Mouse (Mus musculus) adrenal gland, adult 2 months (tissue): ENCODE results near the gene Ddx39. TPM values are rescaled to one million over a fixed set of nuclear protein-coding genes. Genes with fewer than 3 reads are reported as not detected.
A peak's percentile ranks its signal among the peaks of the same experiment; 100 is the strongest.

Source experiments
- DNase-seq: peaks from one replicate; pipeline ENCODE4 v3.0.0; 2021
- polyA plus RNA-seq: library from polyadenylated mRNA; depleted of rRNA; stranded (reverse); fragments of >200 nt; gene quantifications from 2 replicates; pipeline ENCODE4 v1.2.3, GENCODE M21; 2012
- total RNA-seq, 2 experiments: library from RNA; stranded (reverse); gene quantifications; 2 replicates each; pipeline ENCODE4 v1.2.3; 2021

The Ddx39 gene
- total and polyA plus RNA-seq, 3 experiments: 14.1 to 20.9 (median 15.3) TPM

GRCm38 (mm10) chr8:83737346-83737745 is 22.4 kb downstream of the Ddx39 start:
- no peak for DNase-seq

GRCm38 (mm10) chr8:83737852-83738562 is 23.0 kb downstream of the Ddx39 start:
- DNase-seq: peak; percentile 84

DNA sequence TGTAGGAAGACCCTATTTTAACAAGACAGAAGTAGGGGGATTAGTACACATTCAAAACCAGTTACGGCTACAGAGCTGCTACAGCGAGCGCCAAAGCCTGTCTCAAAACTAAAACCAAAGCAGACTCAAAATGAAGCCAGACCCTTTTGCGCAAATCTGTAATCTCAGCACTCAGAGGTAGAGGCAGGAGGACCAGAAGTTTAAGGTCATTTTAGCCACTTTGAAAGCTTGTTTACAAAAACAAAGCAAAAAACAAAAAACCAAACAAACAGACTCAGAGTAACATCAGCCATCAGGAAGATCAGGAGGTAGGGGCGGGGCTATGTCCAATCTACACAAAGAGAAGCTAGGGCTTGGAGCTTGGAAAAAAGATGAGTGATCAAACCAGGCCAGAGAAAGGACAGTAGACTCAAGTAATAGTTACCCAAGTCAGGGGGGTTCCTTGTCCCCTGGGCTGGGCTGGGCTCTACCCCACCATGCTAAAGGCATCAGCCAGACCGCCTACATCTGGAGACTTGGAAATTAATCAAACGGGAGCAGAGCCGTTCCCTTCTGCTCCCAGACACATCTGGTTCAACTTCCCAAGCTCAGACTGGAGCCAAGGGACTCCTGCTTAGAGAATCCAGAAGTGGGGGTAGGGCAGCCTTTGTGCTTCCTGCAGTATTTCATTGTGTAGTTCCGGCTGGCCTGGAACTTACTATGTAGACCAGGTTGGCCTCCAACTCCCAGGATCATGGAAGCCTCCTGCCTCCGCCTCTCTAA is 24.2 kb downstream of the Ddx39 start:
- no peak for DNase-seq

- DNase-seq: no peak
Observed at GRCm38 (mm10) chr8:83739711-83740468, 24.9 kb downstream of the Ddx39 start.

DNA sequence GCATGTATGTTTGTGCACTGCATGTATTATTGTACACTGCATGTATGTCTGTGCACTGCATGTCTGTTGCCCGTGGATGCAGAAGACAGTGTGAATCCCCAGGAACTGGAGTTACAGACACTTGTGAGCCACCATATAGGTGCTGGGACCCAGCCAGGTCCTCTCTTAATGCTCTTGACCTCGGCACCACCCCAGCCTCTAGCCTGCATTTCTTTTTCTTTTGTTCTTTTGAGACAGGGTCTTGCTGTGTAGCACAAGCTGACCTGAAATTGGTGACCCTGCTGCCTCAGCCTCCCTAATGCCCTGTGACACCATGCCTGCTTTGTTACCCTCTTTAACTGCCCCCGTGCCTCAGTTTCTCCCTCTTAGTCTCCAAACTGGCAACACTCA is 25.6 kb downstream of the Ddx39 start:
- no peak for DNase-seq

DNA sequence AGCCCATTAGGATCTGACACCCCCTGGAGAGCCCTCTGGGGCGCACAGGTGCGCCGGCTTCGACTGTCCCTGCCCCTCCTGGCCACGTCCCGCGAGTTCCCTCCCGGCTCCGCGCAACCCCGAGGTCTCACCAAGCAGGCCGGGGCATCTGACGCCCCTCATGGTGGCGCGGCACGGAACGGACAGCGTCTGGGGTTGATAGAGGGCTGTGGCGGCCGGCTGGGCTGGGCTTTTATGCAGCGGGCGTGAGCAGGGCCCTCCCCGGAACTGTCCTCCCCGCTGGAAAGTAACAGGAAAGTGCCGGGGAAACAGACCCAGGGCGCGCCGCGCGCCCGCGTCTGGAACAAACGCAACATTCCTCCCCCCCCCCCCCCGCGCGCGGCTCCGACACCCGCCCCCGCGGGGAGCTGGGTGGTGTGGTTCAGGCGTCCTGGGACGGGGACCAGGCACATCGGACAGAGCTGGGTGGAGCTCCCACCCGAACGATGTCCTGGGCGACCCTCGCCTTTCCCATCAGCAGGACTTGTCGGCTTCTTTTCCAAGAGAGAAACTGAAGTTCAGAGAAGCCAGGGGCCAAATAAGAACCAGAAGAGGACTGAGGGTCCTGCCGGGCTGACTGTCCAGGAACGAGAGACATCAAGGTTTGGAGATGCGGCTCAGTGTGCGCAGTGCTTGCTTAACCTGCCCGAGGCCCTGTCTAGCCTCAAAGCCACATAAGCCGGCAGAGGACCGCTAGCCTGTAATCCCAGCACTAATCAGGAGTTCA is 26.2 kb downstream of the Ddx39 start, which contains the start of gene Adgre5:
Adgre5 (minus strand) TSS at position 351 of the 766 bp plus-strand sequence.
- DNase-seq: peak; percentile 85

GRCm38 (mm10) chr8:83741849-83742655 is 27.1 kb downstream of the Ddx39 start:
- DNase-seq: no peak

DNA sequence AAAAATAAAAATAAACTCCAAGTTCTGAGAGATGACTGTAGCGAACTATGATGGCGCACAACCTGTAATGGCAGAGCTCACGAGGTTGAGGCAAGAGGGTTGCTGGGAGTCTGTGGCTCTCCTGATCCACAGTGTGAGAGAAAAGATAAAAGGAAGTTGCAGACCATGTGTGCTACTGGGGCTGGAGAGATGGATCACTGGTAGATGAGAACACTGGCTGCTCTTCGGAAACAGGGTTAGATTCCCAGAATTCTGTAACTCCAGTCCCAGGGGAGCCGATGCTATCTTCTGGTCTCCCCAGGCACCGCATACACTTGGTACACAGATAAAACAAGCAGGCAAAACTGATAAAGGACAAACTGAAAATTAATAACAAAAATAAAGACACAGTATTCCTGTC is 28.0 kb downstream of the Ddx39 start:
- DNase-seq: no peak

DNA sequence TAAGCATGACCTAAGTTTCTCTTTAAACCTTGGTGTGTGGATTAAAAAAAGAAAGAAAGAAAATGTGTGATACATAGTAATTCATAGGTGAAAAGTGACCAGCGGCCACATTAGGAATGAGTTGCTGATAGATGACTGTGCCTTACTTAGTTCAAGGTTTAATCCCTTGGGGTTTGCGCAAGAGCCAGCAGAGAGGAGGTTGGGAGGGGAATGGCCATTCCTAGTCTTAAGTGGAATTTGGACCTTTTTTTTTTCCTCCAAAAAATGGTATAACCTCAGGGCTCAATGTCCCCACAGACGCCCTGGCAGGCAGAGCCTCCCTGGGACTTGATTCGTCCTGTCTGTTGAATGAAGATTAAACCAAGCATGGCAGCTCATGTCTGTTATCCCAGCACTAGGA is 29.1 kb downstream of the Ddx39 start:
- no peak for DNase-seq

DNA sequence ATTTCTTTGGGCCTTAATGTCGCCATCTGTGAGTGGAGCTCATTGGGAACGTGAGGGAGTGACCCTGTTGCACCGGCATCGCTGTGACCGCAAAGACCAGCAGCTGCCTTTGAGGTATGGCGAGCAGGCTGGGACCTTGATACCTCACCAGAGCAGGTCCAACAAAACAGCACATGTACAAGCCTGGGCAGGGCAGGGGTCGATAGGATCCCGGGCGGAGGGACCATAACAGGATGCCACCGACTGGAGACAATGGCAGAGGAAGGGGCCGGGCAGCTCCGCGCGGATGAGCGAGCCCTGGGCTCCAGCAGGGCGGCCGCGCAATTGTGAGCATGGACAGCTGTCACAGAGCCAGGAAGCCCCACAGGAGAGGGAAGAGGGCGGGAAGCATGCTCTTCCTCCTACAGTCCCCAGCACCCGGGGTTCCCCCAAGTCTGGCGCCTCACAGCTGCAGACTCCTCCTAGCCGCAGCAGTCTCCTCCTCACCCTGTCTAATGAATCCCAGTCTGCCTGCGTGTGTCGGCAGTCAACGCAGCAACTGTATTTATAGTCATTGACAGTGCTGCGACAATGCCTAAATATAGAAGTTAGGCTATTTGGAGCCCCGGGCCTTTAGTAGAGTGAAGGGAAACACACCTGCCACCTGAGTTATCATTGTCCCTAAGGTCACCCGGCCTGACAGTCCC is 32.8 kb downstream of the Ddx39 start:
- peak; percentile 60 for DNase-seq

DNA sequence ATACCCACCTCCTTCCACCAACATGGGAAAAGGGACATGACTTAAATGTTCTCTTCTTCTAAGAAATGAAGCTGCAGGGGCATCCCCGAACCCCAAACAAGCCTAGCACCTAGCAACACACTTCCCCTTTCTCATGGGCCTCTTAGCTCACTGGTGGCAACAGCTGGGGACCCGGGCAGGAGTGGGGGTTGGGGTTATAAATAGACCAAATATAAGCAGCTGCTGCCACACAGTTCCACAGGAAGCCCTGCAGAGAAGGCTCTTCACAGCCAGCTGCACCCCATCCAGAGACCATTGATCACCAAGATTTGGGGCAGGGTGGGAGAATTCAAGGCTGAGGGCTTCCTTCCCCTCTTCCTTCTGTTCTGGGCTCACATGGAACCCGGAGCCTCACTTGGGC is 33.7 kb downstream of the Ddx39 start:
- DNase-seq: peak; percentile 24

DNA sequence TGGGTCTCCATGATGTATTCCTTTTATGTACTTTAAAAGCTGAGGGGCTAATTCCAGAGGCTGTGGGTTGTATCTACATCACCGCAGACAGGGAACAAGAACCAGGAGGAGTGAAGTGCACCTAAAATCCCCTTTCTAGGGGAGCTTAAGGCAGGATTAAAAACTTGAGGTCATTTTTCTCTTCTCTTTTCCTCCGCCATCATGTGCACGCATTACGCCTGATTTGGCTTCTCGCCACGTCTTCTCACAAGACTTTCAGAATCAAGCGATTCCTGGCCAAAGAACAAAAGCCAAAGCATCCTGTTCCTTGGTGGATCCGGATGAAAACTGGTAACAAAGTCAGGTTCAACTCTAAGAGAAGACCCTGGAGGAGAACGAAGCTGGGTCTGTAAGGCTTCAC is 34.3 kb downstream of the Ddx39 start:
- no peak for DNase-seq

DNA sequence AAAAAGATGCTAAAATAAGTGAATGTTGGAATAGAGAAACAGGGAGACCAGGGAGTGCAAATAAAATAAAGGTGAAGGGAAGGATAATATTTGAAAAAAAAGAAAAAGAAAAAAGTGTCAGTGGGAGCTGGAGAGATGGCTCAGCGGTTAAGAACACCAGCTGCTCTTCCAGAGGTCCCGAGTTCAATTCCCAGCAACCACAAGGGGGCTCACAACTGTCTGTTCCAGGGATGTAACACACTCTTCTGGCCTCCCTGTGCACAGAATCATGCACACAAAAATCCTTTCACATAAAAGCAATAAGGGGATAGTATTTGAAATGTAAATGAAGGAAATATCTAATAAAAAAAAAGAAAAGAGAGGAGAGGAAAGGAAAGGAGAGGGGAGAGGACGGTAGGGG is 39.2 kb downstream of the Ddx39 start:
- no peak for DNase-seq

- no peak for DNase-seq
Observed at GRCm38 (mm10) chr8:83756273-83756672, 41.3 kb downstream of the Ddx39 start.

GRCm38 (mm10) chr8:83757084-83757607 is 42.2 kb downstream of the Ddx39 start:
- DNase-seq: no peak

- no peak for DNase-seq
Observed at GRCm38 (mm10) chr8:83758298-83758697, 43.3 kb downstream of the Ddx39 start.

DNA sequence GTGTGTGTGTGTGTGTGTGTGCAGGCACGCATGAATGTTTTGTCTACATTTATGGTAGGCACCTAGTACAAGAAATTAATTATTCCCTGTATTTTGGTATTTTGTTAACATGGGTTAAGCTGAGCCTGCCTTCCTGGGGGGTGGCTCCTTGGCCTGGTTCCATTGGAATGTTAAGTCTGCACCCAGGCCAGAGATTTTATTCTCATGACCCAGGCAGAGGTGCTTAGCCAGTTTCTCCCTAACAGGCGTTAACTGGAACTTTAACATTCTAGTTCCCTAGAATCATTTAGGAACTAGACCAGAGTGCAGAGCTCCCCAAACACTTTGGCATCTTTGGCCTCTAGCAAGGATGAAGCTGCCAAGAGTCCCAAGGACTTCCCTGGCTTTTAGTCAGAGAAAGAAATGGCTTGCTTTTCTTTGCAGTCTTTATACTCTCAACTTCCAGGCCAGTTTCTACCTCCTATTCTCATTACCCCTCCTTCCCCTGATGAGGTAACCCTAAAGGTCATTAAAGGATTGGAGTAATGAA is 44.3 kb downstream of the Ddx39 start:
- DNase-seq: peak; percentile 39

GRCm38 (mm10) chr8:83764116-83764515 is 49.1 kb downstream of the Ddx39 start:
- DNase-seq: no peak

DNA sequence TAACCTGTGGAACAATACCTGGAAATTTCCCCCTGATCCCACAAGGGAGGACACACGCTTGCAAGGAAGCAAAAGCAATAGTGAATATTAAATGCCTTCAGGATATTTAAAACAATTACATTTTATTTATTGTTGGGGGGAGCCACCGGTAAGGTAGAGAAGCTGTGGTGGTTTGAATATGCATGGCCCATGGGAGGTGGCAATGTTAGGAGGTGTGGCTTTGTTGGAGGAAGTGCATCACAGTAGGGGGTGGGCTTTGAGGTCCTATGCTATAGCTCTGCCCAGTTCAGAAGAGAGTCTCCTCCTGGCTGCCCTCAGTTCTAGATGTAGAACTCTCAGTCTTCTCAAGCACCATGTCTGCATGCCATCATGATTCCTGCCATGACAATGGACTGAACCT is 49.7 kb downstream of the Ddx39 start:
- no peak for DNase-seq

DNA sequence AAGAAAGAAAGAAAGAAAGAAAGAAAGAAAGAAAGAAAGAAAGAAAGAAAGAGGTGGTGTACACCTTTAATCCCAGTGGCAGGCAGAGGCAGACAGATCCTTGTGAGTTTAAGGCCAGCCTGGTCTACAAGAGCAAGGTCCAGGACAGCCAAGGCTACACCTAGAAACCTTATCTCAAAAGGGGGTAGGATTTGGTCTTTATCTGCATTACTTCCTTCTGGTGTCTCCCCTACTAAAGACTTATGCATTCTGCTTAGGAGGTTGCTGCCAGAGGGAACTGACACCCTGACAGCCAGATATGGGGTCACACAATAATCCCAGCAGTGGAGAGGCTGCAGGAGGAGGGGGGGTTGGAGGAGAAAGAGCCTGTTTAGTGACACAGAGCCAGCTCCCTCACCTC is 50.7 kb downstream of the Ddx39 start:
- no peak for DNase-seq
